Mouse (Mus musculus) CH12.LX (cell line): ENCODE data around the gene Efcab5. TPM values are rescaled to one million over a fixed set of nuclear protein-coding genes. Genes with fewer than 3 reads are reported as not detected.

Experiments
- DNase-seq: peaks from one replicate; pipeline ENCODE4 v3.0.0-alpha.2; 2013; ENCODE audit errors: extremely low read depth
- H3K27ac ChIP-seq: 2 replicates; pipeline ENCODE4 v1.5.1; 2012; ENCODE audit warnings: low read depth, mild to moderate bottlenecking, control low read depth, moderate library complexity; ENCODE audit not compliant: insufficient read depth
- H3K27me3 ChIP-seq: replicated peaks from 2 replicates; pipeline ENCODE3; 2012; ENCODE audit warnings: inconsistent platforms
- H3K36me3 ChIP-seq, 2 experiments: replicated peaks in 1 of 2; 2 replicates each; pipeline versions ENCODE3 to v1.6.1; 2012; ENCODE audit warnings: inconsistent platforms in 1 of 2, low read length in 1 of 2, mild to moderate bottlenecking in 1 of 2, mixed read lengths in 1 of 2, moderate library complexity in 1 of 2; ENCODE audit not compliant: control insufficient read depth in 1 of 2, insufficient read depth in 1 of 2
- H3K4me1 ChIP-seq, 2 experiments: 2 replicates each; pipeline ENCODE4 v1.6.1; 2012; ENCODE audit warnings: inconsistent platforms in 1 of 2, moderate library complexity in 1 of 2; ENCODE audit not compliant: insufficient read depth in 2 of 2, control insufficient read depth in 1 of 2
- H3K4me2 ChIP-seq: 2 replicates; pipeline ENCODE4 v1.6.1; 2012; ENCODE audit warnings: low read depth, mild to moderate bottlenecking, control low read depth; ENCODE audit not compliant: poor library complexity, insufficient read depth, severe bottlenecking
- H3K4me3 ChIP-seq, 3 experiments: fragments of 150-350 bp in 1 of 3; sonication (generic) in 1 of 3; replicated peaks in 1 of 3; 2 replicates each; pipeline versions ENCODE3 to v1.5.1; 2011 to 2012; ENCODE audit warnings: low read depth in 2 of 3, low read length in 2 of 3, mild to moderate bottlenecking in 2 of 3, moderate library complexity in 2 of 3, control low read depth in 1 of 3, improper control_type of control experiment in 1 of 3, inconsistent platforms in 1 of 3, mixed read lengths in 1 of 3; ENCODE audit not compliant: poor library complexity in 1 of 3
- H3K79me2 ChIP-seq: replicated peaks from 2 replicates; pipeline ENCODE4 v1.6.1; 2012; ENCODE audit warnings: mild to moderate bottlenecking, moderate library complexity; ENCODE audit not compliant: control insufficient read depth, poor library complexity, insufficient read depth, severe bottlenecking; ENCODE audit errors: extremely low read depth
- H3K9ac ChIP-seq: 2 replicates; pipeline ENCODE4 v1.6.1; 2012; ENCODE audit warnings: low read depth, mild to moderate bottlenecking, control low read depth, moderate library complexity; ENCODE audit not compliant: insufficient read depth
- H3K9me3 ChIP-seq: replicated peaks from 2 replicates; pipeline ENCODE3; 2012; ENCODE audit warnings: low read length, inconsistent platforms, mixed read lengths
- BHLHE40 ChIP-seq: IDR thresholded peaks from 2 replicates; pipeline ENCODE4 v1.6.1; 2011; ENCODE audit warnings: mild to moderate bottlenecking, low read depth, low read length, improper control_type of control experiment
- CHD1 ChIP-seq: IDR thresholded peaks from 2 replicates; pipeline ENCODE4 v1.6.1; 2012; ENCODE audit warnings: low read depth, low read length, improper control_type of control experiment, inconsistent platforms
- CHD2 ChIP-seq: IDR thresholded peaks from 2 replicates; pipeline ENCODE4 v1.6.1; 2011; ENCODE audit warnings: low read length, improper control_type of control experiment
- CTCF ChIP-seq, 2 experiments: IDR thresholded peaks in 1 of 2; conservative IDR thresholded peaks in 1 of 2; 2 replicates each; pipeline ENCODE4 v1.5.1; 2011 to 2012; ENCODE audit warnings: low read depth in 2 of 2, low read length in 2 of 2, improper control_type of control experiment in 1 of 2, inconsistent platforms in 1 of 2, mild to moderate bottlenecking in 1 of 2, moderate library complexity in 1 of 2
- E2F4 ChIP-seq: IDR thresholded peaks from 2 replicates; pipeline ENCODE4 v1.6.1; 2011; ENCODE audit warnings: low read depth, low read length, improper control_type of control experiment; ENCODE audit not compliant: insufficient replicate concordance
- ELF1 ChIP-seq: IDR thresholded peaks from 2 replicates; pipeline ENCODE4 v1.6.1; 2014; ENCODE audit warnings: low read depth, mild to moderate bottlenecking, inconsistent platforms, low read length, improper control_type of control experiment
- ETS1 ChIP-seq: conservative IDR thresholded peaks from 2 replicates; pipeline ENCODE4 v1.6.1; 2012; ENCODE audit warnings: low read depth, mild to moderate bottlenecking, inconsistent platforms, low read length, improper control_type of control experiment, moderate library complexity
- GABPA ChIP-seq: IDR thresholded peaks from 2 replicates; pipeline ENCODE4 v1.6.1; 2012; ENCODE audit warnings: low read depth, low read length, improper control_type of control experiment, inconsistent platforms; ENCODE audit not compliant: insufficient replicate concordance
- HCFC1 ChIP-seq: IDR thresholded peaks from 2 replicates; pipeline ENCODE4 v1.6.1; 2012; ENCODE audit warnings: low read depth, mild to moderate bottlenecking, inconsistent platforms, low read length, improper control_type of control experiment
- IRF4 ChIP-seq: IDR thresholded peaks from 2 replicates; pipeline ENCODE4 v1.6.1; 2014; ENCODE audit warnings: low read depth, mild to moderate bottlenecking, inconsistent platforms, low read length, improper control_type of control experiment
- JUN ChIP-seq: IDR thresholded peaks from 2 replicates; pipeline ENCODE4 v1.6.1; 2011; ENCODE audit warnings: low read depth, mild to moderate bottlenecking, low read length, improper control_type of control experiment, moderate library complexity; ENCODE audit not compliant: insufficient read depth
- JUND ChIP-seq: conservative IDR thresholded peaks from 2 replicates; pipeline ENCODE4 v1.6.1; 2011; ENCODE audit warnings: low read depth, low read length, improper control_type of control experiment
- KAT2A ChIP-seq: IDR thresholded peaks from 2 replicates; pipeline ENCODE4 v1.6.1; 2012; ENCODE audit warnings: low read length, improper control_type of control experiment, inconsistent platforms; ENCODE audit not compliant: insufficient replicate concordance
- MAFK ChIP-seq: IDR thresholded peaks from 2 replicates; pipeline ENCODE4 v1.6.1; 2011; ENCODE audit warnings: low read length, improper control_type of control experiment; ENCODE audit not compliant: insufficient replicate concordance
- MAX ChIP-seq: IDR thresholded peaks from 2 replicates; pipeline ENCODE4 v1.6.1; 2011; ENCODE audit warnings: low read length, improper control_type of control experiment
- MAZ ChIP-seq: IDR thresholded peaks from 2 replicates; pipeline ENCODE4 v1.6.1; 2012; ENCODE audit warnings: low read depth, mild to moderate bottlenecking, inconsistent platforms, low read length, improper control_type of control experiment, moderate library complexity
- MEF2A ChIP-seq: IDR thresholded peaks from 2 replicates; pipeline ENCODE4 v1.6.1; 2014; ENCODE audit warnings: low read depth, mild to moderate bottlenecking, inconsistent platforms, low read length, improper control_type of control experiment, borderline replicate concordance
- MXI1 ChIP-seq: IDR thresholded peaks from 2 replicates; pipeline ENCODE4 v1.6.1; 2011; ENCODE audit warnings: mild to moderate bottlenecking, low read depth, low read length, improper control_type of control experiment
- NELFE ChIP-seq: IDR thresholded peaks from 2 replicates; pipeline ENCODE4 v1.6.1; 2011; ENCODE audit warnings: low read depth, low read length, improper control_type of control experiment
- PAX5 ChIP-seq: IDR thresholded peaks from 2 replicates; pipeline ENCODE4 v1.6.1; 2012; ENCODE audit warnings: low read length, inconsistent platforms, mixed read lengths
- POLR2A ChIP-seq: IDR thresholded peaks from 2 replicates; pipeline ENCODE4 v1.6.1; 2011; ENCODE audit warnings: low read depth, mild to moderate bottlenecking, improper control_type of control experiment, low read length
- POLR2AphosphoS2 ChIP-seq: IDR thresholded peaks from 2 replicates; pipeline ENCODE4 v1.6.1; 2011; ENCODE audit warnings: low read depth, low read length, improper control_type of control experiment
- RAD21 ChIP-seq: IDR thresholded peaks from 2 replicates; pipeline ENCODE4 v1.6.1; 2011; ENCODE audit warnings: low read depth, mild to moderate bottlenecking, low read length, improper control_type of control experiment, moderate library complexity
- RCOR1 ChIP-seq: conservative IDR thresholded peaks from 2 replicates; pipeline ENCODE4 v1.6.1; 2012; ENCODE audit warnings: low read depth, mild to moderate bottlenecking, inconsistent platforms, low read length, improper control_type of control experiment
- SIN3A ChIP-seq: IDR thresholded peaks from 2 replicates; pipeline ENCODE4 v1.6.1; 2012; ENCODE audit warnings: low read length, improper control_type of control experiment, inconsistent platforms
- SMC3 ChIP-seq: IDR thresholded peaks from 2 replicates; pipeline ENCODE4 v1.6.1; 2011; ENCODE audit warnings: low read depth, low read length, improper control_type of control experiment
- TBP ChIP-seq: conservative IDR thresholded peaks from 2 replicates; pipeline ENCODE4 v1.6.1; 2011; ENCODE audit warnings: low read depth, low read length, improper control_type of control experiment
- TCF12 ChIP-seq: IDR thresholded peaks from 2 replicates; pipeline ENCODE4 v1.6.1; 2014; ENCODE audit warnings: low read depth, mild to moderate bottlenecking, inconsistent platforms, low read length, improper control_type of control experiment
- USF1 ChIP-seq: IDR thresholded peaks from 2 replicates; pipeline ENCODE4 v1.6.1; 2014; ENCODE audit warnings: low read depth, mild to moderate bottlenecking, inconsistent platforms, low read length, improper control_type of control experiment
- USF2 ChIP-seq: conservative IDR thresholded peaks from 2 replicates; pipeline ENCODE4 v1.6.1; 2011; ENCODE audit warnings: low read depth, low read length, improper control_type of control experiment
- ZC3H11A ChIP-seq: IDR thresholded peaks from 2 replicates; pipeline ENCODE4 v1.6.1; 2012; ENCODE audit warnings: low read depth, mild to moderate bottlenecking, inconsistent platforms, low read length, improper control_type of control experiment
- ZKSCAN1 ChIP-seq: IDR thresholded peaks from 2 replicates; pipeline ENCODE4 v1.6.1; 2012; ENCODE audit warnings: low read depth, inconsistent platforms, low read length, improper control_type of control experiment, borderline replicate concordance
- ZMIZ1 ChIP-seq: IDR thresholded peaks from 2 replicates; pipeline ENCODE4 v1.6.1; 2012; ENCODE audit warnings: low read depth, mild to moderate bottlenecking, inconsistent platforms, low read length, improper control_type of control experiment
- ZNF384 ChIP-seq: IDR thresholded peaks from 2 replicates; pipeline ENCODE4 v1.6.1; 2012; ENCODE audit warnings: low read depth, low read length, improper control_type of control experiment, inconsistent platforms
- dilution Hi-C: fragments of 300-500 bp; cut with MboI; formaldehyde crosslinking; loops from 2 replicates; pipeline ENCODE4 v1.14.3; 2020; ENCODE audit warnings: low sequenced_read_pairs; ENCODE audit not compliant: extremely low pct_unique_long_range_greater_than_20kb, extremely low pct_ligation_motif_present
- in situ Hi-C: fragments of 300-500 bp; cut with MboI; formaldehyde crosslinking; loops from 3 replicates; pipeline ENCODE4 v1.14.3; 2019; ENCODE audit warnings: low sequenced_read_pairs, low pct_ligation_motif_present, low pct_unique_long_range_greater_than_20kb, mixed read lengths
- polyA plus RNA-seq: library from polyadenylated mRNA; unstranded; fragments of >175 nt; gene quantifications from 2 replicates; pipeline ENCODE4 v1.2.1, GENCODE M21; 2012; ENCODE audit warnings: low read depth; ENCODE audit not compliant: insufficient read length
- total RNA-seq, 2 experiments: library from RNA; depleted of rRNA; stranded (reverse); fragments of 300-350 nt in 1 of 2; fragments of >200 nt in 1 of 2; gene quantifications; 2 replicates each; pipeline ENCODE4 v1.2.3; 2012 to 2014

Efcab5 gene
- total and polyA plus RNA-seq, 3 experiments = 0.24 to 0.43 (median 0.38) TPM

GRCm38 (mm10) chr11:77214755-77215154 lies 26.0 kb upstream of the Efcab5 start (continued):
- TF ChIP-seq HCFC1 = no peak
- no peak for TF ChIP-seq ZMIZ1
- TF ChIP-seq ZKSCAN1 = no peak
- no peak; the same call in 1 of the 2 replicates for TF ChIP-seq MXI1
- no peak; the same call in 1 of the 2 replicates for TF ChIP-seq SIN3A
- 0 out of 2 replicates have a peak, but pooled peaks have one; percentile 18 for TF ChIP-seq JUND
- no peak for TF ChIP-seq PAX5
- no peak; the same call in 1 of the 2 replicates for TF ChIP-seq TBP
- TF ChIP-seq ELF1 = peak; percentile 49; the same call in 1 of the 2 replicates
- TF ChIP-seq MAFK = 0 out of 2 replicates have a peak, but pooled peaks have one; percentile 71
- TF ChIP-seq TCF12 = 0 out of 2 replicates have a peak, but pooled peaks have one; percentile 55
- TF ChIP-seq JUN = no peak
- no peak for TF ChIP-seq ZNF384
- no peak for TF ChIP-seq MAX
- peak; percentile 56; the same call in 1 of the 2 replicates for TF ChIP-seq BHLHE40
- peak; percentile 71; the same call in 1 of the 2 replicates for TF ChIP-seq IRF4
- TF ChIP-seq ZC3H11A = peak; percentile 25; the same call in 1 of the 2 replicates
- peak; percentile 47; the same call in 1 of the 2 replicates for TF ChIP-seq MEF2A
- no peak for TF ChIP-seq POLR2AphosphoS2

GRCm38 (mm10) chr11:77214142-77214692 lies 25.4 kb upstream of the Efcab5 start:
- peak overlapping the region in 2 of 3 experiments; percentile 22 to 23 for H3K4me3 ChIP-seq
- dilution Hi-C loops = no loop called here
- in situ Hi-C loops = loop anchor here (5.0 to 10.0 kb wide), 3 partner anchors 98 to 231 kb away; no protein-coding TSS in a partner anchor
- TF ChIP-seq BHLHE40 (no peak), CHD1 (no peak; the same call in 1 of the 2 replicates), USF1 (no peak), RCOR1 (peak; percentile 73; the same call in 1 of the 2 replicates), MAFK (no peak), POLR2AphosphoS2 (no peak), ZNF384 (peak; percentile 64; the same call in 1 of the 2 replicates), USF2 (no peak), ZKSCAN1 (no peak), PAX5 (no peak), JUN (peak; percentile 79), KAT2A (no peak), MAX (no peak), CHD2 (peak; percentile 17; the same call in 1 of the 2 replicates), IRF4 (peak; percentile 84), MXI1 (no peak), MAZ (no peak), ZMIZ1 (no peak), CTCF (conservative IDR thresholded peaks at IDR 0.05 in 1 of 2, IDR thresholded peaks at IDR 0.05 in 1 of 2; ENCODE audit: low read depth in 2 of 2, low read length in 2 of 2) (no peak), NELFE (no peak), E2F4 (no peak), HCFC1 (peak; percentile 20; the same call in 1 of the 2 replicates), GABPA (no peak), SIN3A (0 out of 2 replicates have a peak, but pooled peaks have one; percentile 63), SMC3 (no peak), POLR2A (no peak), ETS1 (peak; percentile 91), RAD21 (no peak)

More at GRCm38 (mm10) chr11:77214142-77214692, 25.4 kb upstream of the Efcab5 start:
- H3K9ac ChIP-seq = peak overlapping the region; percentile 86
- H3K36me3 ChIP-seq = no peaks in the 10 kb centered on the region
- H3K27me3 ChIP-seq = no peaks in the 10 kb centered on the region
- peak overlapping the region; percentile 65; the same call in 1 of the 2 replicates for H3K27ac ChIP-seq
- peak overlapping the region; percentile 52; the same call in 1 of the 2 replicates for H3K4me2 ChIP-seq
- H3K9me3 ChIP-seq = no peaks in the 10 kb centered on the region
- peak; percentile 83 for DNase-seq
- peaks cover 18% of the 10 kb centered on the region for H3K79me2 ChIP-seq
- H3K4me1 ChIP-seq = peaks cover 13 to 46% of the 10 kb centered on the region in 2 experiments
